Mouse (Mus musculus): Measurements from ENCODE around the gene Chchd6.

GRCm38 (mm10) chr6:89489533-89489932 lies 105.9 kb downstream of the Chchd6 start:
- TF ChIP-seq CTCF (IDR thresholded peaks at IDR 0.05; ENCODE audit: extremely low read depth, insufficient read depth, low read length): no peak
- TF ChIP-seq POLR2A (IDR thresholded peaks at IDR 0.05; ENCODE audit: extremely low read depth, insufficient read depth, low read length): no peak
